Mouse (Mus musculus) adrenal gland, adult 2 months (tissue): ENCODE data around the gene Zfp12. TPM values are rescaled to one million over a fixed set of nuclear protein-coding genes. Genes with fewer than 3 reads are reported as not detected.

Source experiments
- polyA plus RNA-seq: library from polyadenylated mRNA; depleted of rRNA; stranded (reverse); fragments of >200 nt; gene quantifications from 2 replicates; pipeline ENCODE4 v1.2.3, GENCODE M21; 2012; rRNA removed
- total RNA-seq, 2 experiments: library from RNA; stranded (reverse); gene quantifications; 2 replicates each; pipeline ENCODE4 v1.2.3; 2021

The Zfp12 gene
- total and polyA plus RNA-seq, 3 experiments, result 10.1 to 21.4 (median 19.5) TPM

Other genes starting within 250 kb of the Zfp12 start
- gene Rnf216, start 122.2 kb upstream of the Zfp12 start, total RNA-seq, result 10 to 100 TPM; 37.5 to 50.4 TPM
- 40.3 and 47.6 TPM in 2 replicates for gene Rnf216, start 122.2 kb upstream of the Zfp12 start, polyA plus RNA-seq
- not detected for gene Olfr718-ps1, start 87.6 kb upstream of the Zfp12 start, total RNA-seq
- not detected in 2 replicates for gene Olfr718-ps1, start 87.6 kb upstream of the Zfp12 start, polyA plus RNA-seq
- gene Rbak, start 54.4 kb upstream of the Zfp12 start, total RNA-seq, result 10 to 100 TPM in 1 of 2 experiments, 1 to 10 TPM in 1; 8.9 to 12.8 TPM
- 3.7 and 5.9 TPM in 2 replicates for gene Rbak, start 54.4 kb upstream of the Zfp12 start, polyA plus RNA-seq
- gene Spdye4b, start 54.1 kb upstream of the Zfp12 start, total RNA-seq, result not detected
- not detected in 2 replicates for gene Spdye4b, start 54.1 kb upstream of the Zfp12 start, polyA plus RNA-seq
- gene Spdye4a, start 8.3 kb upstream of the Zfp12 start, total RNA-seq, result not detected
- not detected in 2 replicates for gene Spdye4a, start 8.3 kb upstream of the Zfp12 start, polyA plus RNA-seq
- 1 to 10 TPM; 4.6 to 9.8 TPM for gene Zfp316, start 34.9 kb downstream of the Zfp12 start, total RNA-seq
- 21.0 and 25.5 TPM in 2 replicates for gene Zfp316, start 34.9 kb downstream of the Zfp12 start, polyA plus RNA-seq
- gene Zfp853, start 58.5 kb downstream of the Zfp12 start, total RNA-seq, result under 1 TPM; 0.17 to 0.31 TPM
- 1.1 and 1.6 TPM in 2 replicates for gene Zfp853, start 58.5 kb downstream of the Zfp12 start, polyA plus RNA-seq
- 10 to 100 TPM; 25.6 to 36.4 TPM for gene E130309D02Rik, start 80.2 kb downstream of the Zfp12 start, total RNA-seq
- 46.5 and 54.9 TPM in 2 replicates for gene E130309D02Rik, start 80.2 kb downstream of the Zfp12 start, polyA plus RNA-seq
- gene Zdhhc4, start 94.1 kb downstream of the Zfp12 start, total RNA-seq, result 10 to 100 TPM; 52.8 to 60.8 TPM
- gene Zdhhc4, start 94.1 kb downstream of the Zfp12 start, polyA plus RNA-seq, result 95.2 and 110 TPM in 2 replicates
- under 1 TPM; 0.24 to 0.29 TPM for gene Grid2ip, start 122.2 kb downstream of the Zfp12 start, total RNA-seq
- gene Grid2ip, start 122.2 kb downstream of the Zfp12 start, polyA plus RNA-seq, result 0.40 and 1.1 TPM in 2 replicates
- 100 to 1,000 TPM in 1 of 2 experiments, 10 to 100 TPM in 1; 96.0 to 107 TPM for gene Kdelr2, start 168.7 kb downstream of the Zfp12 start, total RNA-seq
- 101 and 109 TPM in 2 replicates for gene Kdelr2, start 168.7 kb downstream of the Zfp12 start, polyA plus RNA-seq
- gene Daglb, start 229.4 kb downstream of the Zfp12 start, total RNA-seq, result 10 to 100 TPM; 19.0 to 19.4 TPM
- gene Daglb, start 229.4 kb downstream of the Zfp12 start, polyA plus RNA-seq, result 29.3 and 33.0 TPM in 2 replicates